Mouse (Mus musculus): ENCODE data around the gene Nemp1.

Gene Nemp1

GRCm38 (mm10) chr10:127725136-127725535 lies 58.4 kb downstream of the Nemp1 start:
- DNase-seq (ENCODE audit: inconsistent ontology term), result no peak

DNA sequence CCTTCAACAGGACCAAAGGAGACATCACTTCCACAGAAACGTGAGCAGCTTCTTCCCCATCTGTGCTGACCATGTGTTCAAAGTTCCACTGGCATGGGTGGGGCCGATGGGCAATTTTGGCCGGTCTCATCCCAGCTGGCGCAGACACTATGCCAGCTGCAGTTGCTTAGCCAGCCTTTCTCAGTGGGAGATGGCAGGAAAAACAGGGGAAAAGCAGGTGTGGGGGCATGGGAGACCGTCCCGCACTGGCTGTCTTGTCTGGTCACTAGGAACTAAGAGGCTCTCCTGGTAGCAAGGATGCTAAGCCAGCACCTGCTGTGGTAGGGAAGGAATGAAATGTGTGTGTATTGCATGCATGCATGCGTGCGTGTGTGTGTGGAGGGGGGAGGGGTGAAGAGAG lies 61.7 kb downstream of the Nemp1 start:
- no peak for DNase-seq (ENCODE audit: inconsistent ontology term)

- no peak for DNase-seq (ENCODE audit: inconsistent ontology term)
These were observed 63.7 kb downstream of the Nemp1 start for GRCm38 (mm10) chr10:127730285-127730932.

- DNase-seq (ENCODE audit: inconsistent ontology term), result no peak
These were observed 64.2 kb downstream of the Nemp1 start for GRCm38 (mm10) chr10:127730933-127731310.

- no peak for DNase-seq (ENCODE audit: inconsistent ontology term)
These were observed 64.7 kb downstream of the Nemp1 start for GRCm38 (mm10) chr10:127731397-127731796.

GRCm38 (mm10) chr10:127734434-127734833 lies 67.7 kb downstream of the Nemp1 start:
- peak; percentile 26 for DNase-seq (ENCODE audit: inconsistent ontology term)

GRCm38 (mm10) chr10:127736266-127736665 lies 69.6 kb downstream of the Nemp1 start:
- DNase-seq (ENCODE audit: inconsistent ontology term), result no peak

- no peak for DNase-seq (ENCODE audit: inconsistent ontology term)
These were observed 70.2 kb downstream of the Nemp1 start for GRCm38 (mm10) chr10:127736916-127737315.

GRCm38 (mm10) chr10:127737552-127737951 lies 70.9 kb downstream of the Nemp1 start:
- no peak for DNase-seq (ENCODE audit: inconsistent ontology term)

- no peak for DNase-seq (ENCODE audit: inconsistent ontology term)
These were observed 71.6 kb downstream of the Nemp1 start for GRCm38 (mm10) chr10:127738151-127738882.

DNA sequence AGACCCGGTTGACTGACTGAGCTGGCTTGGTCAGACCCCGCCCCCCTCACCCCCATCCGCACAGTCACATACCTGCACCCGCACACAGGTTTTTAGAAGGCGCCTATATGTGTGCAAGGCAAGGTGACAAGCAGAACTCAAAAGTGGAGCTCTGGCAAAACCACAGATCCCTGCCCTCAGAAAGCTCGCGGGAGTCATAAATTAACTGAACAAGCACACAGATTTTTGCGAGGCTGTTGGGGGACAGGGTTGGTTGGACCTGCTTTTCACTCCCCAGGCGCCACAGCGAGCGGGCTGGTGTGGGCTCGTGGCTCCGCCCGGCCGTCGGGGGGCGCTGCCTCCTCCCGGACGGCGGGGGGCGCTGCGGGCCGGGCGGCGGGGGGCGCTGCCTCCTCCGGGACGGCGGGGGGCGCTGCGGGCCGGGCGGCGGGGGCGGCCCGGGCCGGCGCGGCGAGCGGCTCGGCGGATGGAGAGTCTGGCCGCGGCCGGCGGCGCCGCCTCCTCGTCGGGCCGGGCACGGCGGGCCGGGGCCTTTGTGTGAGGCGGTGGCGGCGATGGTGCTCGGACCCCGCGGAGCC lies 72.5 kb downstream of the Nemp1 start, which contains the start of gene Zbtb39:
Gene Zbtb39, plus strand, starts transcription at position 456 of the 578 bp plus-strand sequence.
- peak; percentile 87 for DNase-seq (ENCODE audit: inconsistent ontology term)

- peak; percentile 59 for DNase-seq (ENCODE audit: inconsistent ontology term)
These were observed 73.0 kb downstream of the Nemp1 start for GRCm38 (mm10) chr10:127739661-127740161.

GRCm38 (mm10) chr10:127744661-127745060 lies 78.0 kb downstream of the Nemp1 start:
- DNase-seq (ENCODE audit: inconsistent ontology term), result peak; percentile 27

GRCm38 (mm10) chr10:127745886-127746285 lies 79.2 kb downstream of the Nemp1 start:
- DNase-seq (ENCODE audit: inconsistent ontology term), result no peak

DNA sequence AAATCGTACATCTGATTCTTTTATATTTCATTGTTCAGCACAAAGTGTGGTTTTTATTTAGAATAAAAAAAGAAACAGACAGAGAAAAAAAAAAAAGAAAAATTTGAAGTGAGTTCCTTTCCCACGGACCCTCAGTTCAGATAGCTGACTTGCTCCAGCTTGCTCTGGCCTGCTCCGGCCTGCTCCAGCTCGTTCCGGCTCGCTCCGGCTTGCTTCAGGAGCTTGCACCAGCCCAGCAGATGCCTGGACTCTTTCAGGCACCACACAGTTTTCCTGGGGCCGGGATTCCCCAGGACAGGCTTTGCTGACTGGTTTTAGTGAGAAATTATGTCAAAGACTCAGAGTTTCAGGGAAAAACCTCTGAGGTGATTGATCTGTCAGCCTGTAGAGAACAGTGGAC lies 80.6 kb downstream of the Nemp1 start:
- no peak for DNase-seq (ENCODE audit: inconsistent ontology term)

DNA sequence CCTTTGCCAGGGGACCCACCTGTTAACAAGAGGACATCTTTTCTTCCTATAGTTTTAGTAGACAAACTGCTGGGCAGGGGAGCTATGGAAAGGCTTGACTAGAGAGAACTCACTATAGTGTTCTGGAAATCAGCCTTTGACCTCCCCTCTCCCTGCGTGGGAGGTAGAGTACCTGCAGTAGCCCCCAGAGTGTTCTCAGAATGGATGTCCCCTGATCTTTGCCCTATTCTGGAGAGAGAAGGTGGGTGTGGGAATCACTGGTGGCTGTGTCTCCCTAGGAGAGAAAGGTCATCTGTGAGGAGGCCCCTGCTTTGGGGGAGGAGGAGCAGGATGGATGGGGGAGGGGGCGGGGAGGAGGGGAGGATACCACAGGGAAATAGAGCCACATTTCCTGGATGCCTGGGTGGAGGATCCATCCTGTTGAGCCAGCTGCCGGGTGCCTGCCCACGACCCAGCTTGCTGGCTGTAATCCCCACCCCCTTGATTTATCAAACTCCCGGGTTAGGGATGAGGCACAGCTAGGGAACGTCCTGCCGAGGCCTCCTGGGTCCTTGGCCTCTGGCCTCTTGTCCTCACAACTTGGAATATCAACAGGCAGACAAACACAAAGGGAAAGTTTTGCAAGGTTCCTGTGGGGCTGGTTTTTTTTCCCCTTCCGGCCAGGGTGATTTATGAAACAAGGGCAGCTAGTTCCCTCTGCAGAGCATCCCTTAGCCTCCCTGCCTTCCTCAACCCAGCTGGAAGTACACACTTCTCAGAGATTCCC lies 82.3 kb downstream of the Nemp1 start:
- DNase-seq (ENCODE audit: inconsistent ontology term), result no peak

- DNase-seq (ENCODE audit: inconsistent ontology term), result no peak
These were observed 83.6 kb downstream of the Nemp1 start for GRCm38 (mm10) chr10:127750136-127750777.

Measured in Muller cell, postnatal 12 days (primary cell).